Mouse (Mus musculus) heart, adult 9 months (tissue): ENCODE results near the gene Pip4k2a.

Experiments
- DNase-seq, 2 experiments: peaks; one replicate each; pipeline ENCODE4 v3.0.0; 2022; ENCODE audit warnings: low spot score in 2 of 2

Gene Pip4k2a

DNA sequence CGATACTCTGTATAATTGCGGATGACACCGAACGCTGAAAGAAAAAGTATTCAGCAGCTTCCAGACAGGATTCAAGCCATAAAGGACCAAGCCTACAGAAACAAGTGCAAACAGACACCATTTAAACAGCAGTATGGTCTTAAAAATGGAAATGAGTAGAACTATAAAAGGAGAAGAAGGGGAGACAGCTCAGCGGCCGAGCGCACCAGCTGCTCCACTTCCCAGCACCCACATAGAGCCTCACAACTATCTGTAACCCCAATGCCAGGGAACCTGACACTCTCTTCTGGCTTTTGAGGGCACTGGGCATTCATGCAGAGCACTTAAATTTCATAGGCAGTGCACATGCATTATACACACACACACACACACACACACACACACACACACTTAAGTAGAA lies 18.3 kb downstream of the Pip4k2a start:
- DNase-seq, result no peak

DNA sequence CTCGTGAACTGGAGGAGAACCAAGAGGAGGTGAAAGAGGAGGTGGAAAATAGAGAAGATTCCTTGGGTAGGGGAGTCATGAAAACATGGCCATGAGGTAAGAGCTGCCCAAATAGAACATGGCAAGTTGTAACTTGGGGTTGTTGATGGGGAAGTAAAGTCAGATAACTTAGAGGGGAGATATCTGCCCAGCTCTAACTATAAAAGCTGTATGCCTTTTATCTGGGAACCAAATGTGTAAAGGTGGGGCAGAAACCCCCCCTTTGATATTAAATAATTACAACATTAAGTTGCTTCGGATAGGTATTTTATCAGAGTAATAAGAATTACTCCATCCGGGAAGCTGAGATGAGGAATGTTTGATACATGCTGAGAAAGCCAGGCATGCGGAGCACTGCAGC lies 18.9 kb downstream of the Pip4k2a start:
- no peak for DNase-seq

DNA sequence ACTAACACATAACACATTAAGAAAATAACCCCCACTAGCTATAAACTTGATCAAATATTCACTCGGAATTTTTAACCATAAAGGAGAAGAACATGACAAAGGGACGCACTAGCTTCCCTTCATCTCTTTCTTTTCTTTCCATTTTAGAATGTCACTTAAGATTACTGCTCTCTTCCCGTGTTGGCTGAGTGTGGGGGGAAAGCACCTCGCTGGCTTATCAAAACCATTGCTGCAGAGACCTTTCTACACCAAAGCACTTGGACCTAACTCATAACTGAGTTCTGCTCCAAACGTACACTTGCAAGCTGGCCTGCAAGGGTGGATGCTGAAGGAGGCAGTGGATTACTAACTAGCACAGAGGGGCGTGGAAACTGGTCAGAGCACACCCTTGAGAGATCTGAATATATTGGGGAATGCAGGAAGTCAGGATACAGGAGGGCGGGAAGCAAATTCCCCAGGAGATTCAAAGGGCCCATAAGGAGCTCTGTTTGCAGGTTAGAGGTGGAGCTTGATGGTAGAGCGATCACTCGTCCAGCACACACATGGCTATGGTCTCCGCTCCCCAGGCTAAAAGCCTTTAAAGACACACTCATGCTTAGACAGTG lies 20.6 kb downstream of the Pip4k2a start:
- DNase-seq, result no peak

DNA sequence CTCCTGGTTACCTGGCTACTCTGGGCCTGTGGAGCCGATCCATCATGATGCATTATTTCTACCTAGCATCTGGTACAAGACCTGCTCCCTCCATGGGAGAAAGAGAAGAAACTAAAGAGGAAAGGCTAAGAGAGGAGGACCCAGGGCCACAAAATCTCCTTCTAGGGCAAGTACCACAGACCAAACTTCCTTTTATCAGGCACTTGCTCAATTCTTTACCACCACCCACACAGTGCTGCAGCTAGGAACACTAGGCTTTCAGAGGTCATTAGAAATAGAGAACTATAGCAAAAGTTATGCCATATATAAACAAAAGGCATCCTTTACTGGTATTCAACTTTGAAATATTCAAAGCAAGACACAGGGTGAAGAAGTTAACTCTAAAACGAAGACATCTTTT lies 21.8 kb downstream of the Pip4k2a start:
- peak in 1 of 2 experiments; percentile 5 for DNase-seq

DNA sequence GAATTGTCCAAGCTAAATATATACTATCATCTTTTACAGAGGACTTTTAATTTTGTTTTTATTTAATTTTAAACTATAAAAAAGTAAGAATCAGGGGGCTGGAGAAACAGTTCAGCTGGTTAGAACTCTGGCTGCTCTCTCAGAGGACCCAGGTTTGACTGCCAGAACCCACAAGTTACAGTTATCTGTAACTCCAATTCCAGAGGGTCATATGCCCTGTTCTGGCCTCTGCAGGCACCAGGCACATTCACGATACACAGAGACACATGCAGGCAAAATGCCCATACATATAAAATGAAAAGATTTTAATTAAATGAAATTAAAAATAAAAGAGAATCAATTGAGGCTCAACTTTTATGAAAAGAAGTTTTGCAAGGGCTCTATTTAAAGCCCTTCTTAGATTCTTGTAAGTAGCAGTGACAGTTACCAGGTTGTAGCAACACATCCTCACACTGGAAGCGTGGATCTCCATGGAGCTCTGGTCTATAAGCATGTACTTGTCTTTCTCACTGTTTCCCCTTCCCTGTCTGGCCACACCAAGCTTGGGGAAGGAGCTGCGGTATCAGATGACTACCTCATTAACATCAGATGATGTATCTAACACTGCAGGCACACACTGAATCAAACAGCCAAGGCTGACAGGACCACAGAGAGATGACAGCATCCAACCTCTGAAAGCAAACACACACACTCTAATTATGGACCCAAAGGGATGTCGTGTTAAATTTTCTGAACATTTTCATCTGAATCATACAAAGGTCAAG lies 22.9 kb downstream of the Pip4k2a start:
- no peak for DNase-seq

DNA sequence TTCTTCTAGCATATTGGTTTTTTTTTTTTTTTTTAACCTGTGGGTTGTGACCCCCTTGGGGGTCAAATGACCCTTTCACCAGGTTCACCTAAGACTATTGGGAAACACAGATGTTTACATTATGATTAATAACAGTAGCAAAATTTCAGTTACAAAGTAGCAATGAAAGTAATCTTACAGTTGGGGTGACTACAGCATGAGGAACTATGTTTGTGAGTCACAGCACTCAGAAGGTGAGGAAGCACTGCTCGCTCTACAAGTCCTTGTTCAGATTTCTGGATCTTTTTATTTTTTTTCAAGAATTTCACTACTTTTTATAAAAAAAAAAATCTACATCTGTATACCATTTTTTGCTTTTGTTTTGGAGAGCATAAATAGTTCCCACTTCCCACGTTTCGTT lies 26.4 kb downstream of the Pip4k2a start:
- DNase-seq, result no peak

DNA sequence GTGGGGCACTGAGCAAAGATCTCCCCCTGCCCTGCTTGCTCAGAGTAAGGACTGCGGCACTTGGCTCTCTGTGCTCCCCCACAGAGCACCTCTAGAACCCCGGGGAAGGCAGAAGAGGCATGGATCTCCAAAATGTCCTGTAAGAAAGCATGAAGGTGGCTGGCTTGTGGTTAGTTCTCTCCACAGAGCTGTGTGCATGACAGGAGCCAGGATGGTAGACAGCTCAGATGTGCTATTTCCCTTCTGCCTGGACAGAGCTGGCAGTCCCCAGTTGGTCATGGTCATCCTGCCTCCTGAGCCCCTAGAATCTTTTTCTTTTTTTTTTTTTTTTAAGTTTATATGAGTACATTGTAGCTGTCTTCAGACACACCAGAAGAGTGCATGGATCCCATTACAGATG lies 27.5 kb downstream of the Pip4k2a start:
- no peak for DNase-seq

DNA sequence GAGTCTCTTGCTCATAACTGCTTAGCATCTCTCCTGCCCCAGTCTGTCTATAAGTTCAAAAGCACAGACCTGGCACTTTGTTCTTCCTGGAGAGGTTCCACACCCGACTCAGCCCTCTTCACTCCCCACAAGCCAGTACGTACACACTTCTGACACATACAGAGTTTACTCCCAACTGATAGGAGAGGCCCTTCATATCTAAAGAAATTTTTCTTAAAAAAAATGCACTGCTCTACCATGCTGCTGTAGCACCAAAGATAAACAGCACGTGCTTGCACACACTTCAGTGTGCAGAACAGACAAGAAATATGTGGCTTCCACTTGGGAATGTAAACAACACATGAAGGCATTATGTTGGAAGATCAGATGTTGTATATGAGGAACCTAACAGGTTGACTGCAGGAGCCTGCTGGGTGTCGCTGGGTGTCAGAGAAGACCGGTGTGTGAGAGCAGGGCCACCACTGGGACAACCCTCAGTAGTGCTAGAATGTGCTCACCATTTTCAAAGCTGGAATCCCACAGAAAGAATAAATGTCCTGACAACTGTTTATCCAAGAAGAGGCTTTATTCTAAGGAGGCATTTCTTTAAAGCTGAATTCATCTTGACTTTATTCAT lies 28.8 kb downstream of the Pip4k2a start:
- no peak for DNase-seq

DNA sequence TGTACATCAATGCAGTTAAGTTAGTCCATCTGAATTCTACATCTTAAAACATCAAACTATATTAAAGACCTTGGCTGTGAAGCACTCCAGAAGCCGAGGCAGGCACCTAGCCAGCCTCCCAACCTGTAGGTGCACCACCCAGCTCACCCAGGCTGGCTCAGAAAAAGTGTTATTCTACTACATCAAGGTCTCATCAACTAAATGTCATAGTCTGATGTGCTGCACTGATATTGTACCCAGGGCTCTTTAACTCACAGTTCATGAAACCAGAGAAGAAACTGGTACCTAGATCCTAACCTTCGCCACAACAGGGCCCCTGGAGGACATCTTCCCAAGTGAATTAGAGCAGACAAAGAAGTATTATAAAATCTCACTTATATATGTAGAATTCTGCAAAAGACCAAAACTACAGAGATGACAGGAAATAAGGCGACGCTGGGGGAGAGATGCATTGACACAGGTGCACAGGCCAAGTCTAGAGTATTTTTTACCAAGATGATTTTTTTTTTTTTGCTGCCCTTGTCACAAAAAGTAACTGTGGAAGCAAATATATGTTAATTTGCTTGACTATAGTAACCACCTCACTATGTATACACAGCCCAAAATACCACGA lies 30.4 kb downstream of the Pip4k2a start:
- DNase-seq, result no peak

DNA sequence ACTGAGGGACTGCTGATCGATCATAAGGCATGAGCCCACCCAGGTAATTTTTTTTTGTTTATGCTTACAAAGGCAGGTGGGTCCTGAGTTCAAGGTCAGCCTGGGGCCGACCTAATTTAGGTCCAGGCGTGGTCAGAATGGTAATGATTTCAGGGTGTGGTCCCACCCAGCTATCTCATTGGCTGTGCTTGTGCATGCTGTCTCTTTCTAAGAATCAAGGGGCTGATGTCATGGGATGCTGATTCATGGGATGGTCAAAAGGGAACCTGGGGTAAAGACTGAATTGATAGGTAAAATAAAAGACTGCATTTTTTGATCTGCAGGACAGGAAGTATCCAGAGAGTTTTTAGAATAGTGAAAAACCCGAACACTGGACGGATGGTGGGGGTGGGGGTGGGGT lies 31.4 kb downstream of the Pip4k2a start:
- DNase-seq, result no peak

DNA sequence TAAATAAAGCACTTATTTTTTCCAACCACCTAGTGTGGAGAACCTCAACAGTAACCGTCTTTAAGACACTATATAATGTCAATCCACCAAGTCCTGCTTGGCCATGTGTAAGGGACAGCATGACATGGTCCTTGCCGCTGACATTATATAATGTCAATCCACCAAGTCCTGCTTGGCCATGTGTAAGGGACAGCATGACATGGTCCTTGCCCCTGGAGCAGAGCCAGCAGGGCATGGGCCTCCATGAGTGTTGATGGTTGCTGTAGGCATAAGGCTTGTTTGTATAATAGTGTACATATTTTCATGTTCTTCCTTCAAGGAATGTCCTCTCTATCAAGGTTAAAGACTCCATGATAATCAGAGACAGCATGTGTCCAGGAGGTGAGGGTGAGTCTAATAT lies 32.0 kb downstream of the Pip4k2a start:
- DNase-seq, result no peak

DNA sequence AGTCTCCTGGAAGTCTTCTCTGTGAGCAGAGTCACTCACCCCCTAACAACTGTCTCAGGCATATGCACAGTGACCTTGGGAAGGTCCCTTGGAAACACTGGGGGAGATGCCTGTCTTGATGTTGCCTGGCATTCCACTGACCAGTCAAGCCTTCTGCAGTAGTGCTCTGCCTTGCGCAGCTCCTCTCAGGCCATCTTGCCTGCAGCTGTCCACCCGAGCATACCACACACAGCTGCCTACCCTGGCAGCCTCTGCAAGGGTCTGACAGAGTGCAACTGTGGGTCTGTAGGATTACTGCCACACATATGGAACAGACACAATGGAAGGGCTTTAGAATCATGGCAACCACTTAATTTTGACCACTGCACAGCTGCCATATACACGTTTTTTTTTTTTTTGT lies 32.8 kb downstream of the Pip4k2a start:
- DNase-seq, result no peak

DNA sequence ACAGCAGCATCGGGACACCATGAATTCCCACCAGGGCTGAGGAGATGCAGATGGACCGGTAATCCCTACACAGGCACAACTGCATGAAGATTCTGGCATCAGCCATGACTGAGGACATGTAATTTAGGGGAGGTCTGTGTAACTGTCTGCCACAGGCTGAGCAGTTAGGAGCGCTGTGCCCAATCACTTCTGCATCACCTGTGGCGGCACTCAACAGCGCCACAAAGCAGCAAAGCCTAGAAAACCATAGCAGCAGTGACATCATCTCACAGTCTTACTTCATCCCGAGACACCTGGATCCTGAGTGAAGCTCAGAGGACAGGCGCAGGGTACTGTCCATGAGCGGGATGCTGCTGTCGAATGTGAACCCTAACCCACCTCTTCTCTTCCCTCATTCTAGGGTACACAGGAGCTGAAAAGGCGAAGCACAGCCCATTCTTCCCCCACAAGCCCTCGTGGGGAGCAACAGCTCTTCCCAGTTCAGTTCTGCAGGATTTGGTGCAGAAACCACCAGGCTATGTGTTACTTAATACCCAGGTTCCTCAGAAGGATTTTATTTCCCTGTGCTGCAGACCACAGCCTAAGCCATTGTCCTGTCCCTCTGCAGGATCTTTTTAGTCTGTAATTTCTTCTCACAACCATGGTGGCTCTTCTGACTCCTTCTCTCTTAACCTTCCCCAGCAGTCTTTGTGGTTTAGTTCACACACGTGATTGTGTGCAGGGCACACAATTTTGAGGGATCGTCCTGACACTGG lies 34.5 kb downstream of the Pip4k2a start:
- DNase-seq, result no peak

DNA sequence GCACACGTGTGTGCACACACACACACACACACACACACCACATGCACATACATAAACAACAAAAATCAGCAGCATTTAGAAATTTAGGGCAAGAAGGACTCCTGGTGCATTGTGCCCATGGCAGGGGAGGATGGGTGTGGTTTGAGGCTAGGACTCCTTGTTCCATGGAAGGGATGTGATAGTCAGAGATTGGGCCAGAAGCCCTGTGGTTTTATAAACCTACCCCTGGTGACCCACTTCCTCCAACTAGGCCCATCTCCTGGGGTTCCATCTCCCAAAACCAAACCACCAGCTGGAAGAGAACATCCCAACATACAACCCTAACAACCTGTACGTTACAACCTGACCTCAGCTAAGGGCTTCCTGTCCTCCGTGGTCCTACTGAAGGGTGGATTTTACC lies 35.4 kb downstream of the Pip4k2a start:
- no peak for DNase-seq

DNA sequence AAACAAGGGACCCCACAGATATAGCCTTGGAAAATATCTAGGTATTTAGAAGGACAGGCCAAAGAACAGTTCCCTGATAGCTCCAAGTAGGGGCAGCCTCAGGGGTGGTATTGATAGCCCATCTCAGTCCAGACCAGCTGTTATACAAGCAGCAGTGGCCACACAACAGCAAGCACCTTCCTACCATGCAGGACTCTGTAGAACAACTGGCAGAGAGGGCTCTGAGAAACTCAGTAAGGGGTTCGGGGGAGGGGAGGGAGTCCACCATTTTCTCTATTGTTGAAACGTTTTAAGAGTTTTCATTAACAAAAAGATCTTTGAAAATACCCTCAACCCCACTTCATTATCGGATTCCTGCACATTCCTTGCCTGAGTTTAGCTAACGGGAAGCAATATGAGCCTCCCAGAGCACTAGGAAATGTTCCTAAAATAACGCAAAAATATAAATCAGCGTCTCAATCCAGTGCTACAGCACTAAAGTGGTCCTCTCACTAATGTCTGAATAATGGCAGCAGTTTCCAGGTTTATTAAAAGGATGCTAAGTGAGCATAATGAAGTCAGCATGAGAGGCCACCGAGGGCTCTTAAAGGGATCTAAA lies 37.5 kb downstream of the Pip4k2a start:
- no peak for DNase-seq

DNA sequence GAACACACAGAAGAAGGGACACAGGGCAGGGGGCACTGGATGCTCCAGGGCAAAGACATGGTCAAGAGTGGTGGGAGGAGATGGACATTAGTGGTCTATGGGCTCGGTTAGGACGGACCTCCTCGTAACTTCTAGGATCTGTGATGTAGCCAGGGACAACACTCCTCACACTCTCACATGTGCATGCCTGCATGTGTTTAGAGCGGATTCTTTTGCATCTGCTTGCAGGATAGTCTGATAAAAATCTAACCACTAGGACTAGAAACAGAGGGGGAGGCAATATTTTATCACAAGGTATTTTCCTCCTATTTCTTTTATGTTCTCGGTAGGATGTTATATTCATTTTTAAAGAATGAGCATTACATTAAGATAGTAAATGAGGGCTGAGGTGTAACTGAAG lies 38.4 kb downstream of the Pip4k2a start:
- no peak for DNase-seq

DNA sequence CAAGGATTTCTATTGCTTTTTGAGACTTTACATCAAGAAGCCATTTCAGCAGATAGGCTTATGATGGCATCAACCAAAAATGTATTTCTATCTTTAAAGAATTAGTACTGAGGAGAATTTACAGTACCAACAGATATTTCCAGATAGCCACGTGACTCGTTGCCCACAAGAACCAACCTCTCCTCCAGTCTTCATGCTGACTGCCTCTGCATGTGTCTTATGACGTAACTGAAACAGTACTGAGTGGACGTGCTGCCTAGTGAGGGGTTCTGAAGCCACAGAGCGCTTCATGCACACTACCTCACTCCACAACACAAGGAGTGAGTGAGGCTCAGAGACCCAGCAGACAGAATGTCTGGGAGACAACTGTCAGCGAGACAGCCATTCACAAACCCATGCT lies 38.9 kb downstream of the Pip4k2a start:
- DNase-seq, result no peak

DNA sequence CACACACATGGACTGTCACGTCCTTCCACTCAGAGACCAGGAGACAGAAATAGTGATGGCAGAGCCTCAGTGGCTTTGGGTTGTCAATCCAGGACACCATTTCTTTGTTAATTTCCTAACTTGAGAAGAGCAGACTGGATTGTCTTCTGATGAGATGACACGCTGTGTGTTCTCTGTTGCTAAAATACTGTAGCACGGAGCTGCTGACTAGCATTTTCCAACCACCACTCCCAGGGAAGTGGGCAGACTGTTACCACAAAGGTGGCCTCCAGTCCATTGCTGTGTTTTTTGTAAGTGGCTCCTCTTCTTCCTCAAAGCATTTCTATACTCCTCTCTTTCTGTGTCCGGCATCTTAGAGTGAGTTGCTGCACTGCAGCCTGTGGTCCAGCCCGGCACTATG lies 39.4 kb downstream of the Pip4k2a start:
- no peak for DNase-seq

DNA sequence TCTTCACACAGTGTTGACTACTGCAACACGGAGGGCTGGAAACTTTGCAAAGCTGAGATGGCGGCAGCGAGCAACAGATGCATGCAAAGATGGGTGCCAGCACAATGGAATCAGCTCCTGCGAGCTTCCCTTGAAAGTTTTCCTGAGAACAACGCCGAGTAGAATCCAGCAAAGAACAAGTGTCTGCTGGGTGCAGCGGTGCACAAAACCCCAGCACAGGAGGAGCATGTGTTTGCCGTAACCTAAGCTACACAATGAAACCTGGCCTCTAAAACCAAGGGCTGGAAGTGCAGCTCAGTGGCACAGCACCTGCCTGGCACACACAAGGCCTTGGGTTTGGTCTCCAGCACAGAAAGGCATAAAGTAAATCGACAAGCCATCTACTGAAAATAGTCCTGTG lies 39.9 kb downstream of the Pip4k2a start:
- no peak for DNase-seq

DNA sequence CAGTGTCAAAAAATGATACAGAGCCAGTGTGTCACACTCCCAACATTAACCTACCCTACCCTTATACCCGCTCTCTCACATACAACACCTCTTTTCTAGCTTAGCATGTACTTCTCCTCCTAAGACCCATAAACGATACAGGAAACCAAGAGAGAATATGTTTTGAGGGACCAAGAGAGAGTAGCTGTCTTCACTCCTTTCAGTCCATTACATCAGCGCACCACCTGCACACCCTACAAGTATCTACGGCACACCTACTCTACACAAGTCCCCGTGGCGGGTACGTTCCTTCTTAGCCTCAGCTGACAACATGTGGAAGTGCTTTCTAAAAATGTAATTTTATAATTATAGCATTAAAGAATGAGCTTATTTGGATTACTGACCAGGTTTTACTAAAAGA lies 40.5 kb downstream of the Pip4k2a start:
- no peak for DNase-seq

DNA sequence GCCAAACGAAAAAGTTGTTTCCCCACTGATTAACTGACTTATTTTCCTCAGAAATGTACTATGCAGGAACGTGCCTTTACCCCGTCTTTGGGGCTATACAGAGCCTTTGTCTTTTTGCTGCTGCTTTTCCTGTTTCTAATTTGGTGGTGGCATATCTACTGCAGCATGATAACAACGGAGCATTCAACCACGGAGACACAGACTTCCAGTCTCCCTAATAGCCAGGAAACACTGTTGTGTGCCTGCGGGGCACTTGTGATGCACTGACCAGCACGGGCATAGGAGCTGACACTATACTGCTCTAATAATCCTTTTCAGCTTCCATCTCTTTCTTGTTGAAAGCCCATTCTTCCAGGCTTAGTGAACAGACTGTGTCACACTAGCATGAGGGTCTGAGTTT lies 41.0 kb downstream of the Pip4k2a start:
- no peak for DNase-seq

DNA sequence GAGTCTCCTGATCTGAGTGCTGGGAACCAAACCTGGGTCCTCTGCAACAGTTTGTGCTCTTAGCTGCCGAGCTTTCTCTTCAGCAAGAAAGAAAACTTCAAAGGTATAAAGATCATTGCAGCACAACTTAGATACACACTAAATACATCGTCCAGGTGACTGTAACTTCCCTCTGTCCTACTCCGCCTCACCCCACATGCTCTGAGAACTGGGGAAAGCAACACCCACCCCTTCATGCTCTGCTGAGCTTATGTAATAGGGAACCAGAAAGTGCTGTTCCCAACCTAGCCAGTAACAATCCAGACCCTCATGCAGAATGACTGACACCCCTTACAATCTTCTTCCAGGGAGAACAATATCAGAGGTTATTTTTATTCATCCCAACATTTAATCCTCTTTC lies 41.5 kb downstream of the Pip4k2a start:
- no peak for DNase-seq
